Mouse (Mus musculus) midbrain, embryonic 11.5 days (tissue): ENCODE results near the gene Ptcra. TPM values are rescaled to one million over a fixed set of nuclear protein-coding genes. Genes with fewer than 3 reads are reported as not detected.

Experiments
- ATAC-seq: fragments of 200-750 bp; cut with Nextera tagmentation; 2 replicates; pipeline ENCODE4 v1.8.0; 2017; ENCODE audit warnings: moderate TSS enrichment, moderate library complexity; ENCODE audit not compliant: low FRiP score
- DNase-seq: peaks from one replicate; pipeline ENCODE4 v3.0.0; 2015; ENCODE audit warnings: low spot score; ENCODE audit errors: missing footprints
- H3K27ac ChIP-seq: fragments of 300-500 bp; sonication (generic); 2 replicates; pipeline ENCODE4 v1.5.1; 2014; ENCODE audit warnings: low read depth, low read length
- H3K27me3 ChIP-seq: fragments of 300-500 bp; sonication (generic); 2 replicates; pipeline ENCODE4 v1.6.1; 2014; ENCODE audit warnings: mild to moderate bottlenecking, low read length, moderate library complexity, mixed read lengths; ENCODE audit not compliant: control insufficient read depth, insufficient read depth
- H3K36me3 ChIP-seq: fragments of 300-500 bp; sonication (generic); 2 replicates; pipeline ENCODE4 v1.6.1; 2014; ENCODE audit warnings: mild to moderate bottlenecking, low read length, moderate library complexity, mixed read lengths; ENCODE audit not compliant: control insufficient read depth, insufficient read depth
- H3K4me1 ChIP-seq: fragments of 300-500 bp; sonication (generic); 2 replicates; pipeline ENCODE4 v1.6.1; 2014; ENCODE audit warnings: low read length; ENCODE audit not compliant: control insufficient read depth, insufficient read depth
- H3K4me2 ChIP-seq: fragments of 300-500 bp; sonication (generic); 2 replicates; pipeline ENCODE4 v1.6.1; 2014; ENCODE audit warnings: mild to moderate bottlenecking, moderate library complexity
- H3K4me3 ChIP-seq: fragments of 300-500 bp; sonication (generic); 2 replicates; pipeline ENCODE4 v1.5.1; 2014; ENCODE audit warnings: low read depth, low read length
- H3K9ac ChIP-seq: fragments of 300-500 bp; sonication (generic); 2 replicates; pipeline ENCODE4 v1.6.1; 2014; ENCODE audit warnings: low read length
- H3K9me3 ChIP-seq: fragments of 300-500 bp; sonication (generic); 2 replicates; pipeline ENCODE4 v1.6.1; 2016; ENCODE audit warnings: low read length; ENCODE audit not compliant: control insufficient read depth
- WGBS: fragments of 180-500 bp; shearing (Covaris S2); extraction: QIAGEN DNeasy Blood & Tissue Kit; methylation state at CpG from one replicate; pipeline ENCODE4 v1.1.7; 2014; 5-methylcytosine and 5-hydroxymethylcytosine counted together
- polyA plus RNA-seq: library from polyadenylated mRNA; unstranded; fragments of >200 nt; fragmentation: Nextera tagmentation; extraction: Ambion mirVana; gene quantifications from 2 replicates; pipeline ENCODE4 v1.2.1, GENCODE M21; 2014

Ptcra gene
- polyA plus RNA-seq, 1 experiment from 2014 or later, result 0.48 TPM

DNA sequence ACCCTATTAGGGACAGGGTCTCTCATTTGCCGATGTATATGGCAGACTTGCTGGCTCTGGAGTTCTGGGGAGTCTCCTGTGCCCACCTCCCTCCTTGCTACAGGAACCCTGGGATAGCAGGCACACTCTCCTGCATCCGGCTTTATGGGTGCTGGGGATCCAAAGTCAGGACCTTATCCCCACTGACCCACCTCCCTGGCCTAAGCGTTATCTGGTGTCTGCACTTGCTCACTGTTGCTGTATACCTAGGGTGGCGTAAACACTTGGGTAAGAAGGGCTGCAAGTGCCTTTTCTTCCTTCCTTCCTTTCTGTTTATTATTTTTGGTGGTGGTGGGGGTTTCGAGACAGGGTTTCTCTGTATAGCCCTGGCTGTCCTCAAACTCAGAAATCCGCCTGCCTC, 22.2 kb downstream of the Ptcra start:
- H3K4me3 ChIP-seq, result no peak overlapping the region
- no peak overlapping the region for H3K9ac ChIP-seq
- ATAC-seq (no peak), DNase-seq (no peak)
- H3K9me3 ChIP-seq, result no peaks in the 10 kb centered on the region
- no peaks in the 10 kb centered on the region for H3K27me3 ChIP-seq
- no peaks in the 10 kb centered on the region for H3K4me1 ChIP-seq
- H3K36me3 ChIP-seq, result 0 out of 2 replicates have a peak, but pooled peaks cover 6% of the 10 kb centered on the region
- H3K27ac ChIP-seq, result no peak overlapping the region
- H3K4me2 ChIP-seq, result no peak overlapping the region
- 91% methylated on average over 6 of the region's 6 CpGs for WGBS

GRCm38 (mm10) chr17:46736160-46736559, 27.4 kb downstream of the Ptcra start:
- Histone ChIP-seq H3K27ac (no peak overlapping the region), H3K9ac (no peak overlapping the region), H3K4me2 (no peak overlapping the region), H3K9me3 (no peaks in the 10 kb centered on the region), H3K4me1 (no peaks in the 10 kb centered on the region), H3K27me3 (no peaks in the 10 kb centered on the region), H3K36me3 (no peaks in the 10 kb centered on the region), H3K4me3 (no peak overlapping the region)
- 59% methylated on average over 10 of the region's 10 CpGs for WGBS
- ATAC-seq (no peak), DNase-seq (peak; percentile 84)

DNA sequence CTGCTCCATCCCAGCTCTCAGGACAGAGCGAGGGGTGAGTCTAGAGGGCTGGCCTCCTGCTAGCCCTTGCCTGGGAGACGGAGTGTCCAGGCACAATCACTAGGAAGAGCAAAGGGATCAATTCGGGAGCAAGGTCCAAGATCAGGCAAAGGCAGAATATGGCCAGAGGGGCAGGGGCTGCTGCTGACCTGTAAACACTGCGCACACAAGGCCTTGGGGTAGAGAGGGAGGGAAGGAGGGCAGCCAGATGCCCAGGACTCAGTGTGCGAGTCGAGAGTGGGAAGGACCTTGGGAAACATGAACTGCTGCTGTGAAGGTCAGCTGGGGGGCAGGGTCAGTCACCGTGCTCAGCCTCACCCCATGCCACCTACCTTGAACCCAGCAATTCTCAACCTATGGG, 28.2 kb downstream of the Ptcra start:
- Histone ChIP-seq H3K36me3 (no peaks in the 10 kb centered on the region), H3K4me3 (no peak overlapping the region), H3K27ac (no peak overlapping the region), H3K27me3 (no peaks in the 10 kb centered on the region), H3K4me2 (no peak overlapping the region), H3K9me3 (no peaks in the 10 kb centered on the region), H3K4me1 (no peaks in the 10 kb centered on the region), H3K9ac (no peak overlapping the region)
- 88% methylated on average over 7 of the region's 7 CpGs for WGBS
- DNase-seq (peak; percentile 39), ATAC-seq (no peak)

GRCm38 (mm10) chr17:46734055-46734454, 29.5 kb downstream of the Ptcra start:
- peaks cover 2% of the 10 kb centered on the region for H3K27me3 ChIP-seq
- H3K9me3 ChIP-seq, result no peaks in the 10 kb centered on the region
- H3K4me3 ChIP-seq, result no peak overlapping the region
- ATAC-seq, result no peak
- H3K4me1 ChIP-seq, result no peaks in the 10 kb centered on the region
- H3K36me3 ChIP-seq, result no peaks in the 10 kb centered on the region
- 92% methylated on average over 3 of the region's 3 CpGs for WGBS
- H3K4me2 ChIP-seq, result no peak overlapping the region
- H3K27ac ChIP-seq, result no peak overlapping the region
- H3K9ac ChIP-seq, result no peak overlapping the region
- DNase-seq, result no peak

GRCm38 (mm10) chr17:46728904-46729318, 34.6 kb downstream of the Ptcra start, which contains the start of gene Gnmt:
Gene Gnmt, minus strand, starts transcription at chr17:46729168.
- Histone ChIP-seq H3K27ac (no peak within 1 kb of the TSS), H3K27me3 (peaks cover 3% of the 10 kb centered on the region), H3K36me3 (no peaks in the 10 kb centered on the region), H3K4me3 (no peak within 1 kb of the TSS), H3K4me2 (no peak within 1 kb of the TSS), H3K9ac (no peak within 1 kb of the TSS), H3K4me1 (no peaks in the 10 kb centered on the region), H3K9me3 (no peaks in the 10 kb centered on the region)
- DNase-seq (peak; percentile 85), ATAC-seq (0 out of 2 replicates have a peak, but pooled peaks have one; percentile 14)
- 20% methylated on average over 24 of the region's 24 CpGs for WGBS

GRCm38 (mm10) chr17:46728496-46728895, 35.0 kb downstream of the Ptcra start:
- WGBS, result 49% methylated on average over 11 of the region's 11 CpGs
- H3K27me3 ChIP-seq, result peaks cover 3% of the 10 kb centered on the region
- H3K9ac ChIP-seq, result no peak overlapping the region
- DNase-seq (peak; percentile 80), ATAC-seq (no peak)
- H3K9me3 ChIP-seq, result no peaks in the 10 kb centered on the region
- H3K27ac ChIP-seq, result no peak overlapping the region
- H3K36me3 ChIP-seq, result no peaks in the 10 kb centered on the region
- H3K4me2 ChIP-seq, result no peak overlapping the region
- no peaks in the 10 kb centered on the region for H3K4me1 ChIP-seq
- no peak overlapping the region for H3K4me3 ChIP-seq

GRCm38 (mm10) chr17:46728021-46728420, 35.5 kb downstream of the Ptcra start:
- H3K9ac ChIP-seq, result no peak overlapping the region
- WGBS, result 40% methylated on average over 6 of the region's 6 CpGs
- H3K36me3 ChIP-seq, result no peaks in the 10 kb centered on the region
- H3K27me3 ChIP-seq, result peaks cover 3% of the 10 kb centered on the region
- no peak overlapping the region for H3K4me2 ChIP-seq
- no peak overlapping the region for H3K4me3 ChIP-seq
- no peak overlapping the region for H3K27ac ChIP-seq
- H3K9me3 ChIP-seq, result no peaks in the 10 kb centered on the region
- DNase-seq (no peak), ATAC-seq (no peak)
- no peaks in the 10 kb centered on the region for H3K4me1 ChIP-seq

DNA sequence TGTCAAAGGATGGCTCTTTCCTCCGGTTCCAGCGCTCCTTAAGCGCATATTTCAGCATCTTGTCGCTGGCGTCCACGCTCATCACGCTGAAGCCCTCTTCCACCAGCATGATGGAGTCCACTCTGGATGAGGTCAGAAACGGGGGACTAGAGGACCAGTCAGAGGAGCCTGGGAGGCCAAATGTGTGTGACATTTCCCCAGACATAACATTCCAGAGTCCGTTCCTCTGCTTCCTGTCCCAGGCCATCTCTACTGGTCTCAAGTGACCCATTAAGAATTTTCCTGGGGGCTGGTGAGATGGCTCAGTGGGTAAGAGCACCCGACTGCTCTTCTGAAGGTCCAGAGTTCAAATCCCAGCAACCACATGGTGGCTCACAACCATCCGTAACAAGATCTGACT, 36.2 kb downstream of the Ptcra start:
- H3K4me3 ChIP-seq, result no peak overlapping the region
- H3K27ac ChIP-seq, result no peak overlapping the region
- no peaks in the 10 kb centered on the region for H3K36me3 ChIP-seq
- H3K4me2 ChIP-seq, result no peak overlapping the region
- DNase-seq (peak; percentile 61), ATAC-seq (no peak)
- no peaks in the 10 kb centered on the region for H3K4me1 ChIP-seq
- H3K9ac ChIP-seq, result no peak overlapping the region
- H3K9me3 ChIP-seq, result no peaks in the 10 kb centered on the region
- H3K27me3 ChIP-seq, result peaks cover 3% of the 10 kb centered on the region
- 95% methylated on average over 11 of the region's 11 CpGs for whole genome bisulfite sequencing

DNA sequence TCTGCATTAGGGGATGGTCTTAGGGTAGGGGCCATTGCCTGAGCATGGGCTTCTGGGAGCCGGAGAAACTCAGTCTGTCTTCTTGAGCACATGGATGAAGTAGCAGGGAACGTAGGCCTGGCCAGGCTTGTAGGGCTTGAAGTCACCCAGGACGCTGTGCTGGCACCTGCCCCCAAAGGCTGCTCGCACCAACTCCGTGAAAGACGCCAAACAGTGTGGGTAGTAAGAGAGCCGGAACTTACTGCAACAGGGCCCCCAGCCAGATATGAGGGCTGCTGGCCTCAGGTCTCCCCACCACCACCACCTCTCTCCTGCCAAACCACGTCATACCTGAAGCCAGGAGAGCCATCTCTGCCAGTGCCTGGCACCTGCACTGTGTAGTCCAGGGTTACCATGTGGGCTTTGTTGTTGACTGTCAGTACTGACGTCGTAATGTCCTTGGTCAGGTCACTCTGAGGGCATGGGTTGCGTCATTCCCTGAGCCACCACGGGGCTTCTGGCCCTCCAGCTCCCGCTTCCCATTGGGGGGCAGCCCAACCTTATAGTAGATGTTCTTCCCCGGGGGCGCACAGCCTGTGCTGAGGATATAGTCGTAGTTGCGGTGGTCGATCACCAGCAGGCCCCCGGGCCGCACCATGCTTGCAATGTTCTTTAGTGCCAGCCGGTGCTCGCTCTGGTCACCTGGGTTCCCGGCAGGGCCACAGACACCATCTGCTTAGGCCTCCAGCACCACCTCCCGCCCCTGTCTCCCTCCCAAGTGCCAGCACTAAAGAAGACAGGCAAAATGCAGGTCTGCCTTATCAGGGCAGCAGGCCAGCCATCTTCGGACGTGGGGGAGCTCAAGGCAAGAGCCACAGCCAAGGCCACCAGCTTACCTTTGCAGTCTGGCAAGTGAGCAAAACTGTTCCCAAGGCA, 37.5 kb downstream of the Ptcra start:
- 0 out of 2 replicates have a peak, but pooled peaks have one; percentile 4 for ATAC-seq
- Histone ChIP-seq H3K27me3 (peaks cover 3% of the 10 kb centered on the region), H3K9me3 (no peaks in the 10 kb centered on the region), H3K4me1 (no peaks in the 10 kb centered on the region), H3K36me3 (no peaks in the 10 kb centered on the region), H3K4me2 (no peak overlapping the region), H3K27ac (no peak overlapping the region), H3K4me3 (no peak overlapping the region), H3K9ac (no peak overlapping the region)
- peak; percentile 82 for DNase-seq
- 94% methylated on average over 26 of the region's 26 CpGs for WGBS
